Mouse (Mus musculus) liver, embryonic 14.5 days (tissue): ENCODE results near the gene Ppm1f. TPM values are rescaled to one million over a fixed set of nuclear protein-coding genes. Genes with fewer than 3 reads are reported as not detected.
A peak's percentile ranks its signal among the peaks of the same experiment; 100 is the strongest.

Experiments
- ATAC-seq: fragments of 200-750 bp; cut with Nextera tagmentation; 2 replicates; pipeline ENCODE4 v1.8.0; 2017; ENCODE audit warnings: moderate number of reproducible peaks, mild to moderate bottlenecking, moderate library complexity; ENCODE audit not compliant: insufficient read depth
- DNase-seq, 3 experiments: peaks; one replicate each; pipeline ENCODE4 v3.0.0-alpha.2; 2012 to 2013; ENCODE audit warnings: low read depth in 3 of 3, low spot score in 3 of 3
- H3K27ac ChIP-seq: fragments of 300-500 bp; sonication (generic); 2 replicates; pipeline ENCODE4 v1.5.1; 2014; ENCODE audit warnings: moderate library complexity, mild to moderate bottlenecking, control low read depth, inconsistent platforms
- H3K27me3 ChIP-seq: fragments of 300-500 bp; sonication (generic); 2 replicates; pipeline ENCODE4 v1.6.1; 2014; ENCODE audit warnings: mild to moderate bottlenecking, low read length, moderate library complexity; ENCODE audit not compliant: control insufficient read depth, insufficient read depth
- H3K36me3 ChIP-seq: fragments of 300-500 bp; sonication (generic); replicated peaks from 2 replicates; pipeline ENCODE4 v1.6.1; 2014; ENCODE audit warnings: low read depth; ENCODE audit not compliant: control insufficient read depth, insufficient read depth
- H3K4me1 ChIP-seq, 2 experiments: fragments of 200-500 bp in 1 of 2; fragments of 300-500 bp in 1 of 2; sonication (generic) in 1 of 2; replicated peaks; 2 replicates each; pipeline ENCODE4 v1.6.1; 2012 to 2014; ENCODE audit warnings: antibody characterized with exemption in 1 of 2, inconsistent platforms in 1 of 2, low read length in 1 of 2; ENCODE audit not compliant: control insufficient read depth in 2 of 2, insufficient read depth in 2 of 2
- H3K4me2 ChIP-seq: fragments of 300-500 bp; sonication (generic); 2 replicates; pipeline ENCODE4 v1.6.1; 2014; ENCODE audit warnings: low read depth, mild to moderate bottlenecking, control low read depth, moderate library complexity
- H3K4me3 ChIP-seq, 2 experiments: fragments of 200-500 bp in 1 of 2; fragments of 300-500 bp in 1 of 2; sonication (generic) in 1 of 2; 2 replicates each; pipeline ENCODE4 v1.5.1; 2012 to 2014; ENCODE audit warnings: low read depth in 2 of 2, low read length in 2 of 2, mild to moderate bottlenecking in 2 of 2, control low read depth in 1 of 2, inconsistent platforms in 1 of 2, moderate library complexity in 1 of 2; ENCODE audit not compliant: insufficient read depth in 1 of 2
- H3K9ac ChIP-seq: fragments of 300-500 bp; sonication (generic); replicated peaks from 2 replicates; pipeline ENCODE4 v1.6.1; 2014; ENCODE audit warnings: mild to moderate bottlenecking, control low read depth, moderate library complexity
- H3K9me3 ChIP-seq: fragments of 300-500 bp; sonication (generic); 2 replicates; pipeline ENCODE4 v1.6.1; 2016; ENCODE audit warnings: low read length, mixed read lengths; ENCODE audit not compliant: control insufficient read depth
- CTCF ChIP-seq: IDR thresholded peaks from 2 replicates; pipeline ENCODE4 v1.5.1; 2016; ENCODE audit warnings: antibody characterized with exemption, low read depth, control low read depth
- EP300 ChIP-seq: IDR thresholded peaks from 2 replicates; pipeline ENCODE4 v1.6.1; 2016; ENCODE audit warnings: antibody characterized with exemption, low read depth
- whole genome bisulfite sequencing: fragments of 180-500 bp; shearing (Covaris S2); extraction: QIAGEN DNeasy Blood & Tissue Kit; methylation state at CpG from one replicate; pipeline ENCODE4 v1.1.7; 2014; ENCODE audit not compliant: insufficient replicate concordance; 5-methylcytosine and 5-hydroxymethylcytosine counted together
- polyA plus RNA-seq, 2 experiments: library from polyadenylated mRNA; depleted of rRNA in 1 of 2; stranded (reverse) in 1 of 2; unstranded in 1 of 2; fragments of >200 nt; fragmentation: Nextera tagmentation in 1 of 2; extraction: Ambion mirVana in 1 of 2; gene quantifications; 2 replicates each; pipeline versions ENCODE4 v1.2.1 to v1.2.3; 2012 to 2014

Ppm1f gene
- polyA plus RNA-seq, 2 experiments: 3.8 to 5.3 TPM

DNA sequence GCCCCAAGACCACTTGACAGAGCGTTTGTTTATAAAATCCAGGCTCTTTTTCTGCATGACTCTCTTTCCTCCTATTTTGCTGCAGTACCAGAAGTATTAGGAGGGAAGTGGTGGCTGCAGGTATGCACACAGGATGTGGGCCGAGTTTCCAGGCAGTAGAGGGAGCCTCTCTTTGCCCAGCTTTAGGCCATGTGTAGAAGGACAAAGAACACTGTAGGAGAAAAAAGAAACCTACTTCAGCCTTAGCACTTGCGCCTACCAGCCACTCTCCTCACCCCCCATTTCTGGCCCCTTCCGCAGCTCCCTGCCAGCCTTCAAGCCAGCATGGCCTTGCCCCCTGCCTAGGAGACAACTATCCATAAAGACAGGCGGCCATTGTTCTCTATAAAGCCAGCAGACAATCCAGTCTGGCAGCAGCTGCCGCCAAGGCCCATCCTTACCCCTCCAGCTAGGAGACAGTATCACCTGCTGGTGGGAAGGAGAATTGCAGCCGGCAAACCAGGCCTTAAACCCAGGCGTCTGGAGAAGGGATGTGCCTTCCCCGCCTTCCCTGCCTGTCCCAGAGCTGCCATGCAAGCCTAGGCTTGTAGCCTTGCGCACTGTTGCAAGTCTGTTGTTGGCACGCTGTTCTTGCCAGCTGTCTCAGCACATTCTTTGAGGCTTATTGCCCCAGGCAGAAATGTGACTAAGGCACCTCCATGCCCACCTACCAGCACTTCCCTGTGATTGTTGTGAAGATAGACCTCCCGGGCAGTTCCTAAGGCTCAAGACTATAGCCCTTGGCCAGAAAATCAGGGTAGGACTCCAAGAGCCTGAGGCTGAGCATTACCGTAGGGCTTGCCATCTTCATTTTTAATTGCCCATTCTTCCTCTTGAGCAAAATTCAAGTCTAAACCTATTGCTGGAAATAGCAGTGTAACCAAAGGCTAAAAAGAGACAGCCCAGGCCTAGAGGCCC, 15.7 kb downstream of the Ppm1f start:
- 41% methylated on average over 13 of the region's 13 CpGs for WGBS
- H3K9me3 ChIP-seq: no peaks in the 10 kb centered on the region
- ATAC-seq: peak; percentile 67; the same call in 1 of the 2 replicates
- no peaks in the 10 kb centered on the region for H3K4me1 ChIP-seq
- no peaks in the 10 kb centered on the region for H3K27me3 ChIP-seq
- peak; percentile 26 to 39 (median 34) for DNase-seq
- H3K36me3 ChIP-seq: no peaks in the 10 kb centered on the region; the same call in 1 of the 2 replicates
- H3K4me3 ChIP-seq: no peak overlapping the region
- no peak overlapping the region for H3K9ac ChIP-seq
- no peak for TF ChIP-seq EP300
- peak; percentile 98 for TF ChIP-seq CTCF
- no peak overlapping the region for H3K4me2 ChIP-seq
- no peak overlapping the region for H3K27ac ChIP-seq

DNA sequence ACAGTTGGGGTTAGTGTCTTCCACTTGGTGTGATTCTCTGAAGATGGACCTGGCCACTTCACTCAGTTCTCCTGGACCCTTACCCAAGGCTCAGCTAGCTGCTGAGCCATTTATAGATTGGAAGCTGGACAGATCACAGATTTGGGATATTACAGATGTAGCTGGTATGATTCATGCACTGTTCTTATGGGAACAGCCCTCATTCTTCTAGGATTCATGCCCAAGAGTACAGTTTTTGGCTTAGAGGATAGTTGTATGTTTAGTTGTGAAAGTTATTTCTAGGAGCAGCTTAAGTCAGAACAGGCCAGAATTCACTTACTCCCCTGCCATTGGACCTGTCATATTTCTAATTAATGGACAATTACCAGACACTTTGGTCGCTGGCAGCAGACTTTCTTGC, 17.2 kb downstream of the Ppm1f start:
- Histone ChIP-seq H3K36me3 (no peaks in the 10 kb centered on the region; the same call in 1 of the 2 replicates), H3K9me3 (no peaks in the 10 kb centered on the region), H3K4me3 (no peak overlapping the region), H3K27me3 (no peaks in the 10 kb centered on the region), H3K4me2 (no peak overlapping the region), H3K9ac (no peak overlapping the region), H3K4me1 (no peaks in the 10 kb centered on the region), H3K27ac (no peak overlapping the region)
- 61% methylated on average over 1 of the region's 1 CpGs for WGBS
- DNase-seq (no peak), ATAC-seq (no peak)
- TF ChIP-seq EP300 (no peak), CTCF (no peak)

DNA sequence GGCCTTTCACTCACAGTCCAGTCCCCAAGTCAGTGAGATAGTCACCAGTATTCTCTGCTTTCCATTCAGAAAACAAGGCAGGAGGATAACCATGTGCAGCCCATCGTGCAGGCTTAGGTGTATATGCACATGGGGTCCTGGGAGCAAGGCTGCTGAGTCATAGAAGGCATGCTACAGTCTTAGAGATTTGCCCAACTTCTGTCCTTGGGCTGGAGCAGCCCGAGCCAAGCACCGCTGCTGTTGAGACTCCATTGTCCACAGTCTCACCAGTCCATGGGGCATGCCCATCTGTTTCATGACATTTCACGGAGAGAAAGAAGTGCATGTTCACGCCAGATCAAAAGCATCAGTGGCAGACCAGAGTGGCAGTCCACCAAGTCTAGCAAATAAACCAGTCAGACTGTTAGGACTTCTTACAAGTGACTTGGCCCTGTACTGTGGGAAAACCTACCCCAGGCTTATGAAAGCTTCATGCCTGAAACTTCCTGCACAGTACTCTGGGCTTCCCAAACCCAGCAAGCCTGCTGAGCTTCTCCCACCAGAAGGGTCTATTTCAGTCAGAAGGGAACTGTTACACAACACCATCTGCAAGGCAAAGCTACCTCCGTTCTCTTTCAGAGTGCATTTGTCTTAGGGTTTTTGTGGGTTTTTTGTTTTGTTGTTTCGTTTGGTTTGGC, 22.3 kb downstream of the Ppm1f start:
- 79% methylated on average over 7 of the region's 7 CpGs for WGBS
- no peak for DNase-seq
- no peak overlapping the region for H3K4me3 ChIP-seq
- no peak for ATAC-seq
- no peaks in the 10 kb centered on the region for H3K4me1 ChIP-seq
- TF ChIP-seq CTCF: no peak
- no peak for TF ChIP-seq EP300
- H3K4me2 ChIP-seq: no peak overlapping the region
- no peaks in the 10 kb centered on the region for H3K27me3 ChIP-seq
- H3K9ac ChIP-seq: no peak overlapping the region
- no peaks in the 10 kb centered on the region for H3K9me3 ChIP-seq
- no peak overlapping the region for H3K27ac ChIP-seq
- no peaks in the 10 kb centered on the region; the same call in 1 of the 2 replicates for H3K36me3 ChIP-seq

DNA sequence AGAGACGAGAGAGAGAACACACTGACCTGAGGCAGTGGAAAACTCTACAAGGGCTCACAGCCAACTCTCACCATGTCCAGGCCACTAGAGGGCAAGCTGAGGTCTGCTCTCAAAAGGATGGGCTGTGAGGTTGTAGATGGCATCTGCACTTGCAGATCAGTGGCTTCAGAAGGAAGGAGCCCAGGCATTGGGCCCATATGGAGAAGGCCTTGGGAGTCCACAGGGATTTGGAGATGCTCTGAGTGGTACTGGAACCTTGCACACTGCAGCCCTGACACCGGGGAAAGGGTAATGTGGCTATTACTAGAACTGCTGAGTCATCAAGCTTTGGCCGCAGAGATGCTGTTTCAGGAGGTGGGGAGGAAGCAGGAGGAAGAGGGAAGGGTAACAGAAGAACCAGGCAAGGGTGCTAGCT, 24.8 kb downstream of the Ppm1f start:
- H3K9me3 ChIP-seq: no peaks in the 10 kb centered on the region
- no peak overlapping the region for H3K9ac ChIP-seq
- no peaks in the 10 kb centered on the region for H3K27me3 ChIP-seq
- ATAC-seq (no peak), DNase-seq (no peak)
- TF ChIP-seq EP300: no peak
- TF ChIP-seq CTCF: peak; percentile 69
- no peak overlapping the region for H3K4me3 ChIP-seq
- H3K36me3 ChIP-seq: no peaks in the 10 kb centered on the region; the same call in none of the 2 replicates
- 21% methylated on average over 3 of the region's 3 CpGs for WGBS
- H3K4me1 ChIP-seq: no peaks in the 10 kb centered on the region
- no peak overlapping the region for H3K4me2 ChIP-seq
- H3K27ac ChIP-seq: no peak overlapping the region

DNA sequence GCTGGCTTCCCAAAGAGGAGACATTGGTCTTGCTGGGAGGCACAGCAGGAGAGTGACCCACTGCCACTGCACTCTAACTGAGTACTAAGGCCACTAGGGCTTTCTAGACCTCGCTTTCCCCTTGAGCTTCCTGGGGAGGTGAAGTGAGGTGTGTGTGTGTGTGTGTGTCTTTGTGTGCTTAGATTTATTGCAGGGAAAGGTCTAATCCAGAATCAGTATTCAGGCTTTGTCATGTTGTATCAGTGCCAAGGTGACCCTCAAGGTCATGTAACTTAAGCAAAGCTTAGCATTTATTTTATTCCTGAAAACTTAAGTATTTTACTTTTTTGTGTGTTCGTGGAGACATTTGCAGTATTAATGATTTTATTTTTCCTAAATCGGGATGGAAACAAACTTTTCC, 28.2 kb downstream of the Ppm1f start:
- no peak for TF ChIP-seq EP300
- no peak for TF ChIP-seq CTCF
- 61% methylated on average over 3 of the region's 3 CpGs for WGBS
- no peak overlapping the region for H3K4me3 ChIP-seq
- no peak for ATAC-seq
- no peaks in the 10 kb centered on the region for H3K27me3 ChIP-seq
- H3K36me3 ChIP-seq: no peaks in the 10 kb centered on the region; the same call in 1 of the 2 replicates
- DNase-seq: no peak
- no peak overlapping the region for H3K4me2 ChIP-seq
- H3K27ac ChIP-seq: no peak overlapping the region
- no peaks in the 10 kb centered on the region for H3K4me1 ChIP-seq
- H3K9me3 ChIP-seq: no peaks in the 10 kb centered on the region
- no peak overlapping the region for H3K9ac ChIP-seq
